Mouse (Mus musculus): ENCODE measurements around the gene Rexo4.

Gene Rexo4

GRCm38 (mm10) chr2:26943253-26943652, 20.9 kb downstream of the Rexo4 start:
- DNase-seq (ENCODE audit: low spot score): no peak

GRCm38 (mm10) chr2:26941539-26941938, 22.6 kb downstream of the Rexo4 start:
- no peak for DNase-seq (ENCODE audit: low spot score)

GRCm38 (mm10) chr2:26936425-26936824, 27.8 kb downstream of the Rexo4 start:
- DNase-seq (ENCODE audit: low spot score): no peak

- DNase-seq (ENCODE audit: low spot score): no peak
Measured at GRCm38 (mm10) chr2:26935286-26935685, 28.9 kb downstream of the Rexo4 start.

GRCm38 (mm10) chr2:26933304-26934055, 30.7 kb downstream of the Rexo4 start, which contains the start of the genes Surf4 and Stkld1:
Surf4 (minus strand) TSS chr2:26933928.
Stkld1 (plus strand) TSS chr2:26934047.
- peak; percentile 92 for DNase-seq (ENCODE audit: low spot score)

- DNase-seq (ENCODE audit: low spot score): peak; percentile 29
Measured at GRCm38 (mm10) chr2:26932473-26933303, 31.5 kb downstream of the Rexo4 start.

- peak; percentile 70 for DNase-seq (ENCODE audit: low spot score)
Measured at GRCm38 (mm10) chr2:26930390-26930789, 33.8 kb downstream of the Rexo4 start.

GRCm38 (mm10) chr2:26927745-26928476, 36.3 kb downstream of the Rexo4 start:
- no peak for DNase-seq (ENCODE audit: low spot score)

GRCm38 (mm10) chr2:26921784-26922183, 42.4 kb downstream of the Rexo4 start:
- peak; percentile 77 for DNase-seq (ENCODE audit: low spot score)

GRCm38 (mm10) chr2:26920190-26920855, 43.9 kb downstream of the Rexo4 start:
- DNase-seq (ENCODE audit: low spot score): no peak

- DNase-seq (ENCODE audit: low spot score): no peak
Measured at GRCm38 (mm10) chr2:26919684-26920083, 44.5 kb downstream of the Rexo4 start.

GRCm38 (mm10) chr2:26916738-26917137, 47.4 kb downstream of the Rexo4 start:
- no peak for DNase-seq (ENCODE audit: low spot score)

- peak; percentile 78 for DNase-seq (ENCODE audit: low spot score)
Measured at GRCm38 (mm10) chr2:26915927-26916728, 48.1 kb downstream of the Rexo4 start, which contains the start of the genes Surf2 and Surf1. Surf2 (plus strand) TSS chr2:26916367. Surf1 (minus strand) TSS chr2:26916530.

GRCm38 (mm10) chr2:26914148-26914941, 49.8 kb downstream of the Rexo4 start:
- no peak for DNase-seq (ENCODE audit: low spot score)

GRCm38 (mm10) chr2:26913416-26914147, 50.6 kb downstream of the Rexo4 start:
- DNase-seq (ENCODE audit: low spot score): no peak

GRCm38 (mm10) chr2:26912253-26912770, 51.9 kb downstream of the Rexo4 start:
- DNase-seq (ENCODE audit: low spot score): no peak

GRCm38 (mm10) chr2:26910994-26911765, 53.0 kb downstream of the Rexo4 start:
- peak; percentile 64 for DNase-seq (ENCODE audit: low spot score)

All from MN1 (cell line).